Mouse (Mus musculus) hindbrain, embryonic 16.5 days (tissue): ENCODE results near the gene Ankib1. TPM values are rescaled to one million over a fixed set of nuclear protein-coding genes. Genes with fewer than 3 reads are reported as not detected.

ENCODE experiments used
- ATAC-seq: fragments of 200-750 bp; cut with Nextera tagmentation; 2 replicates; pipeline ENCODE4 v1.8.0; 2017; ENCODE audit warnings: moderate TSS enrichment, moderate library complexity
- H3K27ac ChIP-seq: fragments of 300-500 bp; sonication (generic); 2 replicates; pipeline ENCODE4 v1.5.1; 2014; ENCODE audit warnings: low read depth, mild to moderate bottlenecking, control low read depth, low read length, moderate library complexity
- H3K27me3 ChIP-seq: fragments of 300-500 bp; sonication (generic); replicated peaks from 2 replicates; pipeline ENCODE4 v1.6.1; 2014; ENCODE audit warnings: low read length; ENCODE audit not compliant: control insufficient read depth, insufficient read depth
- H3K36me3 ChIP-seq: fragments of 300-500 bp; sonication (generic); 2 replicates; pipeline ENCODE4 v1.6.1; 2014; ENCODE audit warnings: mild to moderate bottlenecking, low read length, moderate library complexity, mixed read lengths; ENCODE audit not compliant: control insufficient read depth, insufficient read depth
- H3K4me1 ChIP-seq: fragments of 300-500 bp; sonication (generic); 2 replicates; pipeline ENCODE4 v1.6.1; 2014; ENCODE audit warnings: low read depth, low read length; ENCODE audit not compliant: control insufficient read depth, insufficient read depth
- H3K4me2 ChIP-seq: fragments of 300-500 bp; sonication (generic); 2 replicates; pipeline ENCODE4 v1.6.1; 2014; ENCODE audit warnings: mild to moderate bottlenecking, low read length, control low read depth, moderate library complexity
- H3K4me3 ChIP-seq: fragments of 300-500 bp; sonication (generic); 2 replicates; pipeline ENCODE4 v1.5.1; 2014; ENCODE audit warnings: mild to moderate bottlenecking, low read length, control low read depth, moderate library complexity
- H3K9ac ChIP-seq: fragments of 300-500 bp; sonication (generic); 2 replicates; pipeline ENCODE4 v1.6.1; 2014; ENCODE audit warnings: low read depth, mild to moderate bottlenecking, control low read depth, low read length, moderate library complexity
- H3K9me3 ChIP-seq: fragments of 300-500 bp; sonication (generic); 2 replicates; pipeline ENCODE4 v1.6.1; 2014; ENCODE audit warnings: mild to moderate bottlenecking, low read length, moderate library complexity; ENCODE audit not compliant: control insufficient read depth
- WGBS: fragments of 180-500 bp; shearing (Covaris S2); extraction: QIAGEN DNeasy Blood & Tissue Kit; methylation state at CpG from one replicate; pipeline ENCODE4 v1.1.7; 2014; 5-methylcytosine and 5-hydroxymethylcytosine counted together
- polyA plus RNA-seq: library from polyadenylated mRNA; unstranded; fragments of >200 nt; fragmentation: Nextera tagmentation; extraction: Ambion mirVana; gene quantifications from 2 replicates; pipeline ENCODE4 v1.2.1, GENCODE M21; 2015

Ankib1 gene
- polyA plus RNA-seq = 15.4 and 15.6 TPM in 2 replicates

- Histone ChIP-seq H3K9me3 (no peaks in the 10 kb centered on the region), H3K4me2 (peak within 1 kb of the TSS; percentile 72), H3K27me3 (no peaks in the 10 kb centered on the region), H3K4me3 (peak within 1 kb of the TSS; percentile 64), H3K36me3 (no peaks in the 10 kb centered on the region), H3K4me1 (peaks cover 12% of the 10 kb centered on the region), H3K9ac (peak within 1 kb of the TSS; percentile 78), H3K27ac (peak within 1 kb of the TSS; percentile 91)
- under 1% methylated on average over 79 of the region's 109 CpGs for WGBS
- peak; percentile 96 for ATAC-seq
These were observed at the start of gene Ankib1, which contains the start of gene Krit1 for GRCm38 (mm10) chr5:3802433-3803291. TSS of gene Ankib1 (minus strand) at chr5:3802925. TSS of gene Krit1 (plus strand) at chr5:3803184.

DNA sequence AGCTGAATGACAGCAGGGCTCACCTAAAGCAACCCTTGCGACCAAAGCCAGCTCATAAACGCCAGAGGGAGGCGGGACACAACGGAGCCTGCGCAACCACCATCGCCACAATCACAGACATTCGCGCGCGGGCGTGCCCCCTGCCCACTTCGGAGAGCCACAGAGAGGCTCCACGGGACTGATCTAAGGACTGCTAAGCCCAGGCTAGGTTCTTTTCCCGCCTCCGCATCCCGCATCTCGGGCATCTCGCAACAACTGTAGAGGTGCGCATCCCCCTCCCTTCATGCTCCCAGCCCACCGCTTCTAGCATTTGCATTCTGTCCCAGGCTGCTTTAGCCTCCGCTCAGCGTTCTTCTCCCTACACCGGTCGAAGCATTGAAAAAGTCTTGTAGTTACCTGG, 42.3 kb upstream of the Ankib1 start, which contains the start of gene Lrrd1:
Gene Lrrd1, plus strand, starts transcription at position 148 of the 400 bp plus-strand sequence.
- ATAC-seq = peak; percentile 75
- Histone ChIP-seq H3K9me3 (no peaks in the 10 kb centered on the region), H3K27ac (no peak within 1 kb of the TSS), H3K4me3 (peak within 1 kb of the TSS; percentile 41), H3K4me2 (peak within 1 kb of the TSS; percentile 69), H3K9ac (peak within 1 kb of the TSS; percentile 33), H3K4me1 (no peaks in the 10 kb centered on the region; the same call in 1 of the 2 replicates), H3K36me3 (peaks cover 10% of the 10 kb centered on the region; the same call in 1 of the 2 replicates), H3K27me3 (no peaks in the 10 kb centered on the region)
- WGBS = 3% methylated on average over 24 of the region's 24 CpGs

DNA sequence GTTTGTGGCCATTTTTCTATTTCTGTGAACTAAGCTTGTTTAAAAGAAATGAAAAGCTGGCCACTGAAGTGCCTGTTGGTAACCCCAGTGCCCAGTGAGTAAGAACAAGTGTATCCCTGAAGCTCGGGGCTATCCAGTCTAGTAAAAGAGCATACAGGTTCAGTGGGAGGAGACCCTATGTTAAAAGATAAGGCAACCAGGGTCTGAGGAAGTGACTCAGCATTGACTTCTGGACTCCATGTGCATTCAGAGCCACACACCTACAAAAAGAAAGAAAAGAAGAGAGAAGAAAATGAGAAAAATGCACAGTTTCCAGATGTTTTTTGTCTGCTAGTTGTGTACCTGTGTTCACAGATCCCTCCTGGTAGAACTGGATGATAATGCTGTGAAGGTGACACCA, 31.4 kb upstream of the Ankib1 start:
- no peak overlapping the region for H3K9ac ChIP-seq
- H3K36me3 ChIP-seq = peaks cover 33% of the 10 kb centered on the region
- H3K9me3 ChIP-seq = peaks cover 7% of the 10 kb centered on the region
- no peak overlapping the region for H3K27ac ChIP-seq
- no peaks in the 10 kb centered on the region for H3K27me3 ChIP-seq
- no peak overlapping the region for H3K4me2 ChIP-seq
- no peak overlapping the region for H3K4me3 ChIP-seq
- 78% methylated on average over 1 of the region's 1 CpGs for WGBS
- no peaks in the 10 kb centered on the region for H3K4me1 ChIP-seq
- ATAC-seq = no peak

DNA sequence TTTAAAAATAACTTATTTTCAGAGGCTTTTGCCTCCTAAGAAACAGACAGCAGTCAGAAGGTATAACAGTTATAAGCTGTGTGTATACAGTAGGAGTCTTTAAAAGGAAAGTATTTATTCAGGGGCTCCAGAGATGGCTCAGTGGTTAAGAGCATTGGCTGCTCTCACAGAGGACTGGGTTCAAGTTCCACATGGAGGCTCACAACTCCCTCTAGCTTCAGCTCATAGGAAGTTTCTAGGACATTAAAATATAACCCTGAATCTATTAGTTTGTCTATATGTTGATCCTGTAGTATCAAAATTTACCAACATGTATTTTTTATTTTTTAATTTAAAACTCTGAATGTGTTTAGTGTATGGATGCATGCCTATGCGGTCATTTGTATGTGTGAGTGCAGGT, 5.7 kb upstream of the Ankib1 start:
- peaks cover 3% of the 10 kb centered on the region for H3K4me1 ChIP-seq
- H3K9ac ChIP-seq = no peak overlapping the region
- WGBS = 96% methylated on average over 1 of the region's 1 CpGs
- no peaks in the 10 kb centered on the region for H3K27me3 ChIP-seq
- peaks cover 10% of the 10 kb centered on the region for H3K36me3 ChIP-seq
- no peak for ATAC-seq
- H3K4me3 ChIP-seq = no peak overlapping the region
- no peak overlapping the region for H3K27ac ChIP-seq
- H3K9me3 ChIP-seq = no peaks in the 10 kb centered on the region
- H3K4me2 ChIP-seq = no peak overlapping the region

GRCm38 (mm10) chr5:3803292-3804165, 804 bp upstream of the Ankib1 start:
- no peaks in the 10 kb centered on the region for H3K27me3 ChIP-seq
- H3K9ac ChIP-seq = peak overlapping the region; percentile 78
- H3K27ac ChIP-seq = peak overlapping the region; percentile 91
- no peaks in the 10 kb centered on the region for H3K36me3 ChIP-seq
- H3K4me1 ChIP-seq = peaks cover 12% of the 10 kb centered on the region
- H3K4me3 ChIP-seq = peak overlapping the region; percentile 64
- no peaks in the 10 kb centered on the region for H3K9me3 ChIP-seq
- peak overlapping the region; percentile 72 for H3K4me2 ChIP-seq
- peak; percentile 85 for ATAC-seq
- under 1% methylated on average over 36 of the region's 36 CpGs for WGBS

DNA sequence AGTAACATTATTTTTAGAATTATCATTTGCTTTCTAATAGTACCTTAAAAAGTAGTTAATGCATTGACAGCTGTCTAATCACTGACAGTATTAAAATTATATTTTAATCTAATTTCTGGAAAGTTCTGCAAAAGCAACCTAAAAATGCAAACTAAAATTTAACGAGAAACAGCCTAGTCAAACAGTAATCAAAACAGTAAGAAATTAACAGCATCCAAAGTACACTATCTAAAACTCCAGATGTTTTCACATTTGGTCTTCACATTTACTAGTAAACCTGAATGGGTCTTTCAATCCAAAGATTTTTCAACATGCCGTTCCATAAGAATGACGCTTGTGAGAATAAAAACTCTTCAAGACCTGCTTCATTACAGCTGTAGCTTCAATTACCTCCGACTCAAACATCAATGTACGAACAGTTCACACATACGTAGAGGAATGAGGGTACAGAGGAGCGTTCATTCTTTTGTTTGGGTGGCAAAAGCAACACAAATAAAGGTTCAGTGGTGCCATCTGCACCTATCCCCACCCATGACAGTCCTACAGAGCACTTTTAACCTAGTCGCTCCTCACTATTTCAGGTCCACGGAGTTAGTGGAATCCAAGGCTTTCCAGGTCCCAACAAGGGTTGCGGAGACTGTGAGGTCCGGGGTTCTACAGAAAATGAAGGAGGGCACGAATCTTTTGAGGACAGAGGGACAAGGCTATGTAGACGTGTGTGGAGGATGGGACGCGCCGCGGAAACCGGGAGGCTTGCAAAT, 873 bp downstream of the Ankib1 start:
- peak overlapping the region; percentile 64 for H3K4me3 ChIP-seq
- H3K36me3 ChIP-seq = no peaks in the 10 kb centered on the region
- H3K27me3 ChIP-seq = no peaks in the 10 kb centered on the region
- WGBS = 5% methylated on average over 18 of the region's 18 CpGs
- H3K9ac ChIP-seq = peak overlapping the region; percentile 78
- ATAC-seq = peak; percentile 1; the same call in 1 of the 2 replicates
- no peaks in the 10 kb centered on the region for H3K9me3 ChIP-seq
- peak overlapping the region; percentile 91 for H3K27ac ChIP-seq
- peak overlapping the region; percentile 72 for H3K4me2 ChIP-seq
- H3K4me1 ChIP-seq = peaks cover 12% of the 10 kb centered on the region

DNA sequence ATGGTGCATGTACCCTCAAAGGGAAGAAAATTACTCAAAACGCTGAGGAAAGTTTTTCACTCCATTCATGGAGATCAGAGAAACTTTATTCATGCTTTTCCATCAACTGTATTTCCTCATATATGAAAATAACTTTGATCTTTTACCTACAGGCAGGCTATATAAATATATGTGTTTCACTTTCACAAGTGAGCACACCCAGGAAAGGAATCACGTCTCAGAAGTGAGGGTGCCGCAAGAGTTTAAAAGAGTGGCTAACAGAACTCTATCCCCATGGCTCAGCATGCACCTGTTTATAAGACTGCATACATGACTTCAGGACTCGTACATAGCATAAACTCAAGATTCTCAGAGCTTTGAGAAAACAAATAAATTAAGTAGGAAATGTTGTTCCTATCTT, 1.8 kb downstream of the Ankib1 start:
- H3K27ac ChIP-seq = no peak overlapping the region
- H3K36me3 ChIP-seq = no peaks in the 10 kb centered on the region
- no peak for ATAC-seq
- no peak overlapping the region for H3K4me3 ChIP-seq
- no peaks in the 10 kb centered on the region for H3K27me3 ChIP-seq
- no peaks in the 10 kb centered on the region for H3K9me3 ChIP-seq
- peaks cover 12% of the 10 kb centered on the region for H3K4me1 ChIP-seq
- 80% methylated on average over 4 of the region's 4 CpGs for WGBS
- peak overlapping the region; percentile 44 for H3K4me2 ChIP-seq
- no peak overlapping the region for H3K9ac ChIP-seq

DNA sequence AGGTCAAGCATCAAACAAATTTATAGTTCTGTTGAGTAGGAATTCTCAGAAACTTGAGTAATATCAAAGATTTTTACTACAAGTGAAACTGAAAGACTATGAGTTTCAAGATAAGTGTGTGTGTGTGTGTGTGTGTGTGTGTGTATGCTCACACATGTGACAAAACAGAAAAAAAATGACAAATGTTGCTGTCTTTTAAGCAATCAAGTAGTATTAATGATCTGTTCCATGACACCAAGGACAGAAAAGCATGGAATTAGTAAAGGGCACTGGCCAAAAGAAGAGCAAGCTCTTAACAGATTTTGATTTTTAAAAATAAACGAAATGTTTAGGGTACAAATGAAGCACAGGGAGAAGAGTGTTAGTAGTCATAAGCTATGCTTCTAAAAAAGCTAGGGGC, 2.7 kb downstream of the Ankib1 start:
- H3K4me1 ChIP-seq = peaks cover 12% of the 10 kb centered on the region
- WGBS = 88% methylated on average over 1 of the region's 1 CpGs
- H3K36me3 ChIP-seq = no peaks in the 10 kb centered on the region
- H3K4me3 ChIP-seq = no peak overlapping the region
- no peak overlapping the region for H3K27ac ChIP-seq
- H3K4me2 ChIP-seq = no peak overlapping the region
- H3K9ac ChIP-seq = no peak overlapping the region
- no peaks in the 10 kb centered on the region for H3K9me3 ChIP-seq
- H3K27me3 ChIP-seq = no peaks in the 10 kb centered on the region
- no peak for ATAC-seq
